Mouse (Mus musculus) cortical plate, adult 2 months (tissue): ENCODE measurements around the gene Rnf145.

Experiments
- CTCF ChIP-seq: fragments of 200-500 bp; IDR thresholded peaks from 2 replicates; pipeline ENCODE4 v1.5.1; 2011; ENCODE audit warnings: mild to moderate bottlenecking, control low read depth, low read length; ENCODE audit not compliant: insufficient read depth; ENCODE audit errors: extremely low read depth
- POLR2A ChIP-seq: fragments of 200-500 bp; IDR thresholded peaks from 2 replicates; pipeline ENCODE4 v1.6.1; 2011; ENCODE audit warnings: mild to moderate bottlenecking, low read length, control low read depth; ENCODE audit not compliant: insufficient read depth; ENCODE audit errors: extremely low read depth

DNA sequence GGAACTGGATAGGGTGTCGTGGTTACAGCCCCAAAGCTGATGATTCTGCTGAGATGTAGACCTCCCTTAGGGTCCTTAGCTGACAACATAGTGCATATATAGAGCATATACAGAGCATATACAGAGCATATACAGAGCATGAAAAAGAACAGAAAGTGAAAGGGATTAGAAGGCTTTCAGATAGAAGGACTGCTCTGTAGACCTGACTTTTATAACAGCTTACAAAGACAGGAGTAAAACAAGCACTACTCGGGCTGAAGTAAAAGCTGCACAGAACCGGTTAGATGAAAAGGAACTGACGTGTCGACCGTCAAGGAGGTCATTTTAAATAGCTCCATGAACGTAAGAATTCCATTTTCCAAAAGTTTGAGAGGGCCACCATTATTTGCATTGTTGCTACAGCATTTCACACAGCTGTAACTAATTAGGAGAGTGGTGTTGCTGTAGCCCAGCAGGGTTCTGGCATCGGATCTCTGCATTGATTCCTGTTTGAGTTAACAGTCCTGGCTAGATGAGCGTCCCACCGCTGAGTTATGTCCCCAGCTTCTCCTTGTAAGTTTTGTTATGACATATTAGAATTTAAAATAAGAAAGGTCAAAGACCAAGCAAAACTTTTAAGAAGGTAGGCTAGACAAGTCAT lies 20.6 kb downstream of the Rnf145 start:
- TF ChIP-seq CTCF = no peak
- TF ChIP-seq POLR2A = no peak
